Mouse (Mus musculus): ENCODE measurements around the gene Ogdhl. TPM values are rescaled to one million over a fixed set of nuclear protein-coding genes. Genes with fewer than 3 reads are reported as not detected.
A peak's percentile ranks its signal among the peaks of the same experiment; 100 is the strongest.

Ogdhl gene
- total RNA-seq, 2 experiments from 2014 or later = 35.3 to 40.3 TPM

GRCm38 (mm10) chr14:32379395-32380098 lies 57.7 kb downstream of the Ogdhl start:
- intact Hi-C loops (cut with DNase I) = no loop called here
- DNase-seq = no peak

- DNase-seq = no peak
- intact Hi-C loops (cut with DNase I) = no loop called here
Observed at GRCm38 (mm10) chr14:32380099-32380480, 58.3 kb downstream of the Ogdhl start.

GRCm38 (mm10) chr14:32381066-32381465 lies 59.2 kb downstream of the Ogdhl start:
- intact Hi-C loops (cut with DNase I) = no loop called here
- peak; percentile 12 for DNase-seq

- peak; percentile 18 for DNase-seq
- intact Hi-C loops (cut with DNase I) = no loop called here
Observed at GRCm38 (mm10) chr14:32381619-32382018, 59.8 kb downstream of the Ogdhl start.

GRCm38 (mm10) chr14:32388196-32388595 lies 66.4 kb downstream of the Ogdhl start, which contains the start of gene 1700024G13Rik:
Gene 1700024G13Rik (minus strand): TSS chr14:32388391.
- intact Hi-C loops (cut with DNase I) = no loop called here
- DNase-seq = peak; percentile 36

Other genes starting within 250 kb of the Ogdhl start
- gene Oxnad1, start 236.6 kb upstream of the Ogdhl start, total RNA-seq (2021) = 10 to 100 TPM; 17.8 to 19.9 TPM
- gene Dph3, start 236.3 kb upstream of the Ogdhl start, total RNA-seq (2021) = 10 to 100 TPM; 41.4 to 45.5 TPM
- gene Msmb, start 180.0 kb upstream of the Ogdhl start, total RNA-seq (2021) = not detected
- 10 to 100 TPM; 99.3 to 99.7 TPM for gene Ncoa4, start 162.2 kb upstream of the Ogdhl start, total RNA-seq (2021)
- gene Timm23, start 120.1 kb upstream of the Ogdhl start, total RNA-seq (2021) = 10 to 100 TPM; 58.9 to 81.0 TPM
- gene Parg, start 120.1 kb upstream of the Ogdhl start, total RNA-seq (2021) = 10 to 100 TPM; 42.8 to 44.2 TPM
- gene 1700024G13Rik, start 66.4 kb downstream of the Ogdhl start, total RNA-seq (2021) = not detected
- 1 to 10 TPM in 1 of 2 experiments, under 1 TPM in 1; 0.60 to 1.0 TPM for gene Slc18a3, start 142.8 kb downstream of the Ogdhl start, total RNA-seq (2021)
- under 1 TPM in 1 of 2 experiments, not detected in 1; 0.60 TPM for gene Chat, start 144.0 kb downstream of the Ogdhl start, total RNA-seq (2021)
- 10 to 100 TPM; 27.9 to 29.0 TPM for gene Ercc6, start 191.5 kb downstream of the Ogdhl start, total RNA-seq (2021)